7 mouse cellular contexts compared by ENCODE assay signal in genomic region chr2:163602101-163602971, GRCm38 (mm10). TPM values are rescaled to one million over a fixed set of nuclear protein-coding genes. Genes with fewer than 3 reads are reported as not detected.
DNase-seq lines count a peak whose midpoint lies in the region; ATAC-seq lines count a peak whose summit lies in the region.

TSS of gene Ttpal (plus strand) at chr2:163602314.

- no peaks in the 10 kb centered on the region for H3K27me3 ChIP-seq in intestine, embryonic 15.5 days (replicated peaks)
- H3K27me3 ChIP-seq in midbrain, embryonic 10.5 days (ENCODE audit: low read depth, poor library complexity, severe bottlenecking), result no peaks in the 10 kb centered on the region

- no peaks in the 10 kb centered on the region for H3K36me3 ChIP-seq in intestine, embryonic 15.5 days
- 0 out of 2 replicates have a peak, but pooled peaks cover 1% of the 10 kb centered on the region for H3K36me3 ChIP-seq in midbrain, embryonic 10.5 days

- peak; percentile 93 for ATAC-seq in intestine, embryonic 15.5 days

- peaks cover 8% of the 10 kb centered on the region; the same call in 1 of the 2 replicates for H3K4me1 ChIP-seq in intestine, embryonic 15.5 days (replicated peaks)
- H3K4me1 ChIP-seq in midbrain, embryonic 10.5 days, result peaks cover 13% of the 10 kb centered on the region

- H3K4me3 ChIP-seq in intestine, embryonic 15.5 days (replicated peaks), result peak within 1 kb of the TSS; percentile 89
- peak within 1 kb of the TSS; percentile 73 for H3K4me3 ChIP-seq in midbrain, embryonic 10.5 days

- H3K9me3 ChIP-seq in intestine, embryonic 15.5 days, result no peaks in the 10 kb centered on the region
- H3K9me3 ChIP-seq in midbrain, embryonic 10.5 days (replicated peaks), result no peaks in the 10 kb centered on the region

- intact Hi-C loops in gastrocnemius, postnatal 36 days (cut with DNase I), result loop anchor here (2.0 to 5.0 kb wide), 3 partner anchors 40 to 116 kb away; partner anchors contain the start of gene Pkig
- intact Hi-C loops in left cerebral cortex, postnatal 25 days (cut with DNase I), result loop anchor here (2.0 kb wide), 1 partner anchor 42 kb away; the partner anchor contains the start of gene Serinc3

- peak within 1 kb of the TSS; percentile 88 for H3K4me2 ChIP-seq in intestine, embryonic 15.5 days (replicated peaks)

- WGBS in intestine, embryonic 15.5 days, result under 1% methylated on average over 57 of the region's 57 CpGs
- 2% methylated on average over 57 of the region's 57 CpGs for WGBS in midbrain, embryonic 10.5 days

- peak within 1 kb of the TSS; percentile 95 for H3K9ac ChIP-seq in intestine, embryonic 15.5 days

- H3K27ac ChIP-seq in intestine, embryonic 15.5 days, result peak within 1 kb of the TSS; percentile 83
- peak within 1 kb of the TSS; percentile 96 for H3K27ac ChIP-seq in midbrain, embryonic 10.5 days (replicated peaks)

- DNase-seq in adrenal gland, adult (ENCODE audit: inconsistent age in 2 of 2, low spot score in 1 of 2), result peak; percentile 91 to 95
- peak; percentile 92 for DNase-seq in embryo, embryonic 10.5 days (ENCODE audit: low spot score)
- DNase-seq in gastrocnemius, postnatal 36 days, result peak; percentile 78 to 87
- DNase-seq in left cerebral cortex, postnatal 25 days (ENCODE audit: low spot score in 2 of 2), result peak; percentile 90 to 91
- DNase-seq in midbrain, embryonic 10.5 days (ENCODE audit: low spot score), result peak; percentile 91
- DNase-seq in right cerebral cortex, postnatal 4 days, result peak; percentile 80

RNA-seq across cellular contexts. Expression of gene Ttpal, which starts in this region (rescaled TPM):
- 1 to 10 TPM; 4.3 to 4.8 TPM for total RNA-seq in gastrocnemius, postnatal 36 days (2021)
- 25.7 and 26.5 TPM in 2 replicates for polyA plus RNA-seq in intestine, embryonic 15.5 days (2015; fragmentation: Nextera tagmentation; extraction: Ambion mirVana)
- total RNA-seq in left cerebral cortex, postnatal 25 days (2021), result 10 to 100 TPM; 69.4 to 71.3 TPM
- polyA plus RNA-seq in midbrain, embryonic 10.5 days (2016; fragmentation: Nextera tagmentation; extraction: Ambion mirVana), result 29.9 and 38.4 TPM in 2 replicates

Comparison
In these comparisons a context has a peak if more than half of its experiments do, and no peak if none do; other contexts are left out.
1. Peak in every context shown above with its lines: DNase-seq, ATAC-seq, H3K4me3 ChIP-seq and H3K27ac ChIP-seq.
2. RNA of gene Ttpal (total RNA-seq): 69.4 to 71.3 TPM in left cerebral cortex, postnatal 25 days; 4.3 to 4.8 TPM in gastrocnemius, postnatal 36 days; every median in the first group is over 10 times any median in the second.